Mouse (Mus musculus) limb, embryonic 12.5 days (tissue): ENCODE data around the gene Pigl. TPM values are rescaled to one million over a fixed set of nuclear protein-coding genes. Genes with fewer than 3 reads are reported as not detected.

Experiments
- ATAC-seq: fragments of 200-750 bp; cut with Nextera tagmentation; 2 replicates; pipeline ENCODE4 v1.8.0; 2017; ENCODE audit warnings: low read depth, moderate TSS enrichment; ENCODE audit not compliant: insufficient number of reproducible peaks, insufficient read depth, low FRiP score, low TSS enrichment
- H3K27ac ChIP-seq: fragments of 300-500 bp; sonication (generic); 2 replicates; pipeline ENCODE4 v1.5.1; 2016; ENCODE audit warnings: mild to moderate bottlenecking, moderate library complexity
- H3K27me3 ChIP-seq: fragments of 300-500 bp; sonication (generic); 2 replicates; pipeline ENCODE4 v1.6.1; 2016; ENCODE audit warnings: mild to moderate bottlenecking, moderate library complexity
- H3K36me3 ChIP-seq: fragments of 300-500 bp; sonication (generic); 2 replicates; pipeline ENCODE4 v1.6.1; 2016; ENCODE audit warnings: mild to moderate bottlenecking, moderate library complexity
- H3K4me1 ChIP-seq: fragments of 300-500 bp; sonication (generic); replicated peaks from 2 replicates; pipeline ENCODE4 v1.6.1; 2016
- H3K4me2 ChIP-seq: fragments of 300-500 bp; sonication (generic); 2 replicates; pipeline ENCODE4 v1.6.1; 2016; ENCODE audit warnings: mild to moderate bottlenecking, moderate library complexity
- H3K4me3 ChIP-seq: fragments of 300-500 bp; sonication (generic); replicated peaks from 2 replicates; pipeline ENCODE4 v1.5.1; 2016; ENCODE audit warnings: mild to moderate bottlenecking
- H3K9ac ChIP-seq: fragments of 300-500 bp; sonication (generic); replicated peaks from 2 replicates; pipeline ENCODE4 v1.6.1; 2016; ENCODE audit warnings: mild to moderate bottlenecking, moderate library complexity
- H3K9me3 ChIP-seq: fragments of 300-500 bp; sonication (generic); 2 replicates; pipeline ENCODE4 v1.6.1; 2016; ENCODE audit warnings: mild to moderate bottlenecking, moderate library complexity
- WGBS: fragments of 180-500 bp; shearing (Covaris S2); methylation state at CpG from one replicate; pipeline ENCODE4 v1.1.7; 2016; 5-methylcytosine and 5-hydroxymethylcytosine counted together
- polyA plus RNA-seq: library from polyadenylated mRNA; unstranded; fragments of >200 nt; fragmentation: Nextera tagmentation; extraction: Ambion mirVana; gene quantifications from 2 replicates; pipeline ENCODE4 v1.2.1, GENCODE M21; 2016

The Pigl gene
- polyA plus RNA-seq, 1 experiment from 2014 or later, result 9.5 TPM

GRCm38 (mm10) chr11:62558961-62559646 is 100.8 kb downstream of the Pigl start:
- Histone ChIP-seq H3K4me2 (no peak overlapping the region), H3K4me1 (peaks cover 19% of the 10 kb centered on the region), H3K9me3 (no peaks in the 10 kb centered on the region), H3K27ac (no peak overlapping the region), H3K27me3 (no peaks in the 10 kb centered on the region), H3K4me3 (no peak overlapping the region), H3K9ac (no peak overlapping the region), H3K36me3 (peaks cover 21% of the 10 kb centered on the region)
- ATAC-seq, result no peak
- 58% methylated on average over 6 of the region's 6 CpGs for WGBS

- 0 out of 2 replicates have a peak, but pooled peaks cover 6% of the 10 kb centered on the region for H3K4me1 ChIP-seq
- H3K27me3 ChIP-seq, result no peaks in the 10 kb centered on the region
- H3K4me2 ChIP-seq, result peak overlapping the region; percentile 61
- no peak for ATAC-seq
- no peak overlapping the region for H3K27ac ChIP-seq
- H3K9ac ChIP-seq, result 0 out of 2 replicates have a peak overlapping the region, but pooled peaks have one; percentile 42
- peak overlapping the region; percentile 31 for H3K4me3 ChIP-seq
- H3K9me3 ChIP-seq, result no peaks in the 10 kb centered on the region
- 33% methylated on average over 43 of the region's 43 CpGs for WGBS
- peaks cover 7% of the 10 kb centered on the region; the same call in 1 of the 2 replicates for H3K36me3 ChIP-seq
These were observed 102.3 kb downstream of the Pigl start for GRCm38 (mm10) chr11:62560463-62561016.

GRCm38 (mm10) chr11:62563590-62563989 is 105.3 kb downstream of the Pigl start:
- 91% methylated on average over 2 of the region's 2 CpGs for WGBS
- Histone ChIP-seq H3K36me3 (no peaks in the 10 kb centered on the region), H3K4me2 (no peak overlapping the region), H3K4me1 (0 out of 2 replicates have a peak, but pooled peaks cover 3% of the 10 kb centered on the region), H3K4me3 (no peak overlapping the region), H3K9ac (no peak overlapping the region), H3K27ac (no peak overlapping the region), H3K9me3 (no peaks in the 10 kb centered on the region), H3K27me3 (no peaks in the 10 kb centered on the region)
- ATAC-seq, result no peak

Other genes starting within 250 kb of the Pigl start
- 7.8 and 8.1 TPM in 2 replicates for gene Adora2b, start 209.5 kb upstream of the Pigl start, polyA plus RNA-seq
- 23.7 and 25.8 TPM in 2 replicates for gene Zswim7, start 177.1 kb upstream of the Pigl start, polyA plus RNA-seq
- gene Ttc19, start 177.0 kb upstream of the Pigl start, polyA plus RNA-seq, result 27.2 and 28.1 TPM in 2 replicates
- 187 and 193 TPM in 2 replicates for gene Ncor1, start 81 bp downstream of the Pigl start, polyA plus RNA-seq
- 44.5 and 47.9 TPM in 2 replicates for gene Cenpv, start 80.8 kb downstream of the Pigl start, polyA plus RNA-seq
- 3,589 and 3,648 TPM in 2 replicates for gene Ubb, start 92.7 kb downstream of the Pigl start, polyA plus RNA-seq
- gene Trpv2, start 116.0 kb downstream of the Pigl start, polyA plus RNA-seq, result 0.88 and 1.2 TPM in 2 replicates
- gene Lrrc75a, start 190.1 kb downstream of the Pigl start, polyA plus RNA-seq, result 19.2 and 23.2 TPM in 2 replicates
- gene Mmgt2, start 190.2 kb downstream of the Pigl start, polyA plus RNA-seq, result 59.9 and 61.2 TPM in 2 replicates